Mouse (Mus musculus): ENCODE measurements around the gene Hba-a2.
A peak's percentile ranks its signal among the peaks of the same experiment; 100 is the strongest.

Hba-a2 gene

DNA sequence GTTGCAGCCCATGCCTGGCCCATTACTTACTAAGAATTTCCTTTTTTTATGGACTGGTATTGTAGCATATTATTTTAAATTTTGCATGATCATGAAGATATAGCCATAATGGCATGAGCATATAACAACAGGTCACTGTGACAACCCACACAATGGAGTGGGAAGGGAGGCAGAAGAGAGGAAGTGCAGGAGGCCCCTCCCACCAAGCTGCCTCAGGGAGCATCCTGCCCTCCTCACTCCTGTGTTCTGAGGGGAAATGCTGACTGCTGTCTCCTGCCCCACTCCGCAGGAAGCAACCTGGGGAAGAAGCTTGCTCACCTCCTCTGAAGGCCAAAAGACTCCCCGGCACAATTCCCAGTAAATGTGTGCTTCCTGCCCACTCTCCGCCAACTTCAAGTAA, 13.6 kb downstream of the Hba-a2 start:
- DNase-seq (ENCODE audit: low read depth in 2 of 2, low spot score in 2 of 2), result no peak

DNA sequence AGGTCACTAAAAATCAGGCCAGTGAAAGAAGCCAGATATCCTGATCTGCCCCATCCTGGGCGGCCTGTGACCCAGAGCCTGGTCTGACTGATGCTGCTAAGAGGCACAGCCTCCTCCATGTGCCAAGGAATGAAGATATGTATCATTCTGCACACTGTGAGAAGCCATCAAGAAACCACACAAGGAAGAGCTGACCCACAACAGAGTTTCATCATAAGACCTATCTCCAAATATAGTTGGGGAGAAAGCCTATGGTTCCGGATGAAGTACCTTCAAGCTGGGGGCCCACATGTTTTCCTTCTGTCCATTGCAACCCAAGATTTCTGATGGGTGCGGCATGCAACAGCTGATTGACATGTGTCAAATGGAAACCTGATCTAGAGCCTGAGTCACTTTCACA, 19.7 kb downstream of the Hba-a2 start:
- no peak for DNase-seq (ENCODE audit: low read depth in 2 of 2, low spot score in 2 of 2)

DNA sequence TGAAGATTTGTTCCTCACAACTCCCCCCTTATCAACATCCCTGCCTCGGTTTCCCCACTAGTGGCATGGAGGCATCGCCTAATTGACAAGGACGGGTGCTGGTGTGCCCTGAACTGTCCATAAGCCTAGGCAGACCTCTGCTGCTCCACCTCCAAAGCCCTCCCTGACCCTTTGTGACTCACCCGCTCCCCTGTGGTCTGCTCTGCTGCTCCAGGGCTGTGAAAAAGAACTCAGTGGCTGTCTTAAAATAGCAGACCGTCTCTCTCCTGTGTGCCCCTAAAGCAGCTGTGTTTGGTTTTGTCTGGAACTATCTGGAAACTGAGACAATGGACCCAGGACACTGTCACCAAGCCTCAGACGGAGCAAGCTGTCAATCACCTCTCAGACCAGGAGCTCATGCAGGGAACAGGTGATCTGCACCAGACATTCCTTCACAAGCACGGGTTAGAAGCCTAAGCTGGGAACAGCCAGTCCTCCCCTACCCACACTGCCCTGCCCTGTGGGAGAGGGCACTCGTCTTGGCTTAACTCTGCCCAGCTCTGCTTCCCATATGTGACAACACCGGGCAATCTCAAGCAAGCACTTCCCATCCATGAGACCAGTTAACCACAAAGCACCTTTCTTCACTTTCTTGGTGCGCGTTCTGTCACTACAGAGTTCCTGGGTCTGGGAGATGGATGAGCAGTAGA, 24.4 kb downstream of the Hba-a2 start:
- DNase-seq (ENCODE audit: low read depth in 2 of 2, low spot score in 2 of 2), result no peak

DNA sequence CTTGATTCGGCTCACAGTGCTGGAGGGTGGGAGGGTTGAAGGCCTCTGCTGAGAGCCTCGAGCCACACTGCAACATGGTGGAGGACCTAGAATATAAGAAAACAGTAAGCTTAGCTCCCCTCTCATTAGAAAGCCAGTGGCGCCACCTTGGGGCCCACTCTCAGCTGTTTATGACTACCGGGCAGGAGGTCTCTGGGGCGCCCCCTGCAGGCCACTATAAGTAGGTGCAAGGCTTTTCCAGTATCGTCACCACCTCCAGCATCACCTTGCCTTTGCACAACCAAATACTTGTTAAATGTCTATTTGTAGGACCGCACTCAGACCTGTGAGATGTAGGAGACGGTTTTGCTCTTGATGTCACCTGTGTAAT, 24.9 kb downstream of the Hba-a2 start:
- DNase-seq (ENCODE audit: low read depth in 2 of 2, low spot score in 2 of 2), result peak; percentile 15 to 45

DNA sequence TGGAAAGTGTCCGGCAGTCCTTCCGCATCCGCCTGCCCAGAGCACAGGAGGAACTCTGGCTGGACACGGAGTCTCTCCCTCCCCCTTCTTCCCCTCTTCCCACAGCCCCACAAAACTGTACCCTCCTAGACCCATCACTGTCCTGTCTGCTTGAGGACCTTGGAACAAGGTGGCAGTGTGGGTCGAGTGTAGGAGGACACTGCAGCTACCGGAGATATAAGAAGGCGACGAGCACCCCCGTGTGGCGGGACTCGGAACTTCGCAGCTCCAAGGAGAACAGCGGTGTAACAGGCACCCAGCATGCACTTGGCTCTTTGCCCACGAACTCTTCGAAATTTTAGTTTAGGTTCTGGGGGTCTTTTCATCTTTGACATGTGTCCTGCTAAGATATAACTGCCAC, 28.3 kb downstream of the Hba-a2 start:
- peak; percentile 67 to 84 for DNase-seq (ENCODE audit: low read depth in 2 of 2, low spot score in 2 of 2)

DNA sequence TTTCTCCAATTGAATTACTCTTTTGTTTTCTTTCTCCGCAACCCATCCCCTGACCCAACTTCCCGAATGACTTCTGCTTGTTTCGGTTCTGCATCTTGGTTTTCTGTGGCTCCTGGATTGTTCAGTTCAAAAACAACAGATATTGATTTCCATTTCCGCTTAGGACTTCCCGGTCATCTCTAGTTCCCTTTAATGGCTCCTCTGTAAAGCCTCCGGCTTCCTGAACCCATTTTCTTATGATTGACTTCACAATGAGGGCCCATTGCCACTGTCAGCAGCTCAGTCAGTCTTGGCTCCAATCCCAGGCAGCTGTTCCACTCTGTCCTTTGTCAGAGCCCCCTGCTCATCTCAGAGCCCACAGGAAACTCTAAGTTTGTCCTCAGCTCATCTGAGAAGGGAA, 34.8 kb downstream of the Hba-a2 start:
- DNase-seq (ENCODE audit: low read depth in 2 of 2, low spot score in 2 of 2), result no peak

DNA sequence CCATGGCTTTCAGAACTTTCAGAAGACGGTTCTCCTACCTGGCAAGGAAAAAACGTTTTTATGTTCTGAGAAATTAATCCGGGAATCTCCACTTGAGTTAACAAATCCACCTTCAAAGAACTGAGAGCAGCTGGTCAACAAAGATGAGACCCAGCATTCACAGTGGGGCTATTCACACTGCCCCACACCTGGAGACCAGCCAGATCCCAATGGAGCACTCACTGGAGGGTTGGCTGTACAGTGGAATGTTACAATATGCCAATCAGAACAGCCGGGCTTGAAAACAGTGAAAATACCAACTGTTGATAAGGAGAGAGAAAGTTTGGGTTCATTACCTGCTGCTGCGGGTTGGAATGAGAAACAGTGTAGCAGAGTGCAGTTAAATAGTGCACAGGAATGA, 35.6 kb downstream of the Hba-a2 start:
- DNase-seq (ENCODE audit: low read depth in 2 of 2, low spot score in 2 of 2), result no peak

DNA sequence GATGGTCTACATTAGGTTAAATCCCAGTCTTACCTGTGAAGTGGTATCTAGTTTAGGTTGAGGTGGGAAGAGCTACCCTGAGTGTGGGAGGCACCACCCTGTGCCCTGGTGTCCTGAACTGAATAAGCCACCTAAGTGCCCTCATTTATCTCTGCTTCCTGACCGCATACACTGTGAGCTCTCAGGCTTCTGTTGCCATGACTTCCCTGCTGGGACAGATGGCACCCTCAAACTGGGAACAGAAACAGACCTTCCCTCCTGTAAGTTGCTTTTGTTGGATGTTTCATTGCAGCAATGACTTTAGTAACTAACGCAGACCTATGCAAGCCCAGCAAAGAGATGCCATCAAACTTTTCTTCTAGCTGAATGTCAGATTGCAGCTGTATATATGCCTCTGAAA, 36.9 kb downstream of the Hba-a2 start:
- DNase-seq (ENCODE audit: low read depth in 2 of 2, low spot score in 2 of 2), result no peak

DNA sequence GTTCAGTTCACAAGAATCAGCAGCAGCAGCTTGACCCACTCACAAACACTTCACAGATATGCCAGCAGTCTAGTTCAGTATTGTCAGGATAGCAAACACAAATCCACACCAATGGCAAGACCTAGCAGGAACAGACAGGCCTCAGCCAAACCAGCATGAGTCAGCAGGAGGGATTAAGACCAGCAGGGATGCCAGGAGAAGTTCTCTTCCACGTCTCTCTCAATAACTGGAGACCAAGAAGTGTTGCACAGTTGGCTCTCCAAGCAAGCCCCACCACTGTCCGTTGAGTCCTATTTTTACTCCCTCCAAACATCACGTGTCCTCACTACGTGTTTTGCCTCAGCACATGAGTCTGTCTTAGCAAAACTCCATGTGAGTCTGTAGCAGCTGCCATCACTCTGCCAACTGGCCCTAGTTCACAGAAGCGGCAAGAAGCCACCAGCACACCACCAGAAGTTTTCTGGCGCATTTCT, 40.2 kb downstream of the Hba-a2 start:
- no peak for DNase-seq (ENCODE audit: low read depth in 2 of 2, low spot score in 2 of 2)

DNA sequence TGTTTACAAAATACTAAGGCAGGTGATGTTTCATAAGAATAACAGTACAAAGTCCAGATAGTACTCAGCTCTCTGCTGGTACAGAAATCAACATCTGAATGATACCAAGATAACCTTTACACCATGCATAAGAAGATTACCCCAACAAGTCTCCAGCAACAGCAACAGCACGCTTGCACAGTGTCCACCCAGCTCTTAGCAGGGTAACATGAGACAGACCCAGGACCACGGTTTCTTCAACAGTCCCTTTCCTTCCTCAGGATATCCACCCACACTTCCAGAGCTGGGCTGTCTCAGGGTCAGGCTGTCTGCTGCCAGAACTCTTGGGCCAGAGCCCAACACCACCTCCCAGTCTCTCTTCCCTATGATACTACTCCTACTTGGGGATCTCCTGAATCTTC, 42.8 kb downstream of the Hba-a2 start:
- no peak for DNase-seq (ENCODE audit: low read depth in 2 of 2, low spot score in 2 of 2)

DNA sequence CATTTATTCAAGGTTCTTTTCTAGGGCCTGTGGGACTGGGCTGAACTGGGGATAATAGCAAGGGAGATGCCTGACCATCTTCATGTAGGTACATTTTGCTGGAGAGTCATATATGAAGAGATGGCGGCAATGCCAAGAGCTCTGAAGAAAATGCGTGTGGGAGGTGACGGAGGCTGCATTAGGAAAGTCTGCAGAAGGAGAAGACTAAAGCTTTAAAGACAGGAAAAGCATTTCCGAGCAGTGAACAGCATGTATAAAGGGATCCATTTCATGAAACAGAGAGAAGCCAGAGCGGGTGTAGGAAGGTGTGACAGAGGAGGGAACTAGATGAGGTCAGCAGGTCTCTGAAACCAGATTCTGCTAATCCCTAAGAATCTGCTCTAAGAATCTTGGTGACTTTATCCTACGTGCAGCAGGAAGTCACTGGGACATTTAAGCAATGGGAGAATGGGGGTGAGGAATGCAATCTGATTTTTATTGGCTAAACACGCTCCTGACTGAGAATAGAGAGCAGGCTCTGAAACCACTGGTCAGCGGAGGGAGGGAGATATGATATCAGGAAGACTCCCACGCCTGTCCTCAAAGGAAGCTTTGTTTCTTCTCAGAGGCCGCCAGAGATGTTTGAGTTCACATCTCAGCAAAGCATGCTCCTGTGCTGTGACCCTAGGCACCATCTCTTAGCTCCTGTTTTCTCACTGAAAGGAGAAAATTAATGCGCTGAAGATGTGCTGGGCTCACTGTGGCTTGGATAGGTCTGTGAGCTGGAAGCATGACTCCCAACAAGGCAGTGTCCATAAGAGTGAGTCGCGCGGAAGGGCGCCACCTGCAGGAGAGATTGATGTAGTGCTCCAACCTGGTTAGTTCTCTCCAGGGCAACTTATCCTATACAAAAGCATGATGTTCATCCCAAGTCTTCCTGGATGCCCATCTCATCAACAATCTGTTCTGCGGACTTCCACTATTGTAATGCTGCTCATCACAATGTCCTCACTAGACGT, 44.5 kb downstream of the Hba-a2 start:
- no peak for DNase-seq (ENCODE audit: low read depth in 2 of 2, low spot score in 2 of 2)

DNA sequence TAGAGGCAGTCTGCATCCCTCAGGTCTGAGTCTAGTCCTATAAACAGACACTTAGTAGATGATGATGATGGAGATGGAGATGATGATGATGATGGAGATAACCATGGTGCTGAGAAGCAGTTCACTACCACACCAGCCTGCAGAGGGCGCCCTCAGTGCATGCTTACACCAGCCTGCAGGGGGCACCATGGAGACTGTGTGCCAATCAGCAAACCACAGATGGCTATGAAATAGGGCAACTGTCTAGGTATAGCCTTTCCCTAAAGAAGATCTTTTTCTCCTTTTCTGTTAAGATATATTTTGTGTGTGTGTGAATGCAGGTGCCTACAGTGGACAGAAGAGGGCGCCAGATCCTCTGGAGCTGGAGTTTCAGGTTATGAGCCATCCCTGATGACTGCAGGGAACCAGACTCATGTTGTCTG, 46.5 kb downstream of the Hba-a2 start:
- DNase-seq (ENCODE audit: low read depth in 2 of 2, low spot score in 2 of 2), result peak; percentile 15 to 46

DNA sequence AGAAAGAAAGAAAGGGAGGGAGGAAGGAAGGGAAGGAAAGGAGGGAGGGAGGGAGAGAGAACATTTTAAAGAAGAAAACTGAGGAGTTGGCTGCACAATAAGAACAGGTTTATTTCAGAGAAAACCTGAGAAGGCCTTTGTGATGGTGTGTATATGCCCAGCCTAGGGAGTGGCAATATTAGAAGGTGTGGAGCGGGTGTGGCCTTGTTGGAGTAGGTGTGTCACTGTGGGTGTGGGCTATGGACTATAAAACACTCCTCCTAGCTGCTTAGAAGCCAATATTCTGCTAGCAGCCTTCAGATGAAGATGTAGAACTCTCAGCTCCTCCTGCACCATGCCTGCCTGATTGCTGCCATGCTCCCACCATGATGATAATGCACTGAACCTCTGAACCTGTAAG, 47.1 kb downstream of the Hba-a2 start:
- no peak for DNase-seq (ENCODE audit: low read depth in 2 of 2, low spot score in 2 of 2)

DNA sequence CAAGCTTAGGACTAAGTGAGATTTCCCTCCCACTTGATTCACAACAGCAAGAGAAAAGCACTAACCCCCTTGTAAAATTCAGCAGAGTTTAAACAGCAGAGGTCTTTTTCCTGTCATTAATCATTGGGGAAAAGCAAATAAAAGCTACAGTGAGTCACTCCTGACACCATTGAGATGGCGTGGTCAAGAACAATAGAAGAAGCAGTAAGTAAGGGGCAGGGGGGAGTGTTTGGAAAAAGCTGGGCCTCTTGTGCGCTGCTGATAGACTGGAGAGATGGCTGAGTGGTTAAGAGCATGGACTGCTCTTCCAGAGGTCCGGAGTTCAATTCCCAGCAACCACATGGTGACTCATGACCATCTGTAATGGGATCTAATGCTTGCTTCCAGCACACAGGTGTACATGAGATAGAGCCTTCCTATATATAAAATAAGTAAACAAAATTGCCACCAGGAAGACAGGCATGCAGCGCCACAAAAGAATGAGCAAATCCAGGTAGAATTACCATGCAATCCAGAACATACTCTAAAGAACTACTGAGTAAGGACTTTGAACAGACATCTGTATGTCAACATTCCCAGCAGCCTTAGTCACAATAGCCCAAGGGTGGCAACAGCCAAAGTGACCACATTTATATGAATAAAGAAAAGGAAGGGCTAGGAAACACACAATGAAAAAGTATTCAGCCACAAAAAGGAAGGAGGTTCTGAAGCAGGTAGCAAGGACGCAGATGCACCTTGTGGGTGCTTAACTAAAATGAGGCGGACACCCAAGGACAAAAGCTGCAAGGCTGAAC, 49.4 kb downstream of the Hba-a2 start:
- DNase-seq (ENCODE audit: low read depth in 2 of 2, low spot score in 2 of 2), result no peak

All from CD8-positive naive resting alpha-beta T cell, adult 2 months (primary cell).